ENCODE assay signal across 13 mouse cellular contexts in the genomic region with DNA sequence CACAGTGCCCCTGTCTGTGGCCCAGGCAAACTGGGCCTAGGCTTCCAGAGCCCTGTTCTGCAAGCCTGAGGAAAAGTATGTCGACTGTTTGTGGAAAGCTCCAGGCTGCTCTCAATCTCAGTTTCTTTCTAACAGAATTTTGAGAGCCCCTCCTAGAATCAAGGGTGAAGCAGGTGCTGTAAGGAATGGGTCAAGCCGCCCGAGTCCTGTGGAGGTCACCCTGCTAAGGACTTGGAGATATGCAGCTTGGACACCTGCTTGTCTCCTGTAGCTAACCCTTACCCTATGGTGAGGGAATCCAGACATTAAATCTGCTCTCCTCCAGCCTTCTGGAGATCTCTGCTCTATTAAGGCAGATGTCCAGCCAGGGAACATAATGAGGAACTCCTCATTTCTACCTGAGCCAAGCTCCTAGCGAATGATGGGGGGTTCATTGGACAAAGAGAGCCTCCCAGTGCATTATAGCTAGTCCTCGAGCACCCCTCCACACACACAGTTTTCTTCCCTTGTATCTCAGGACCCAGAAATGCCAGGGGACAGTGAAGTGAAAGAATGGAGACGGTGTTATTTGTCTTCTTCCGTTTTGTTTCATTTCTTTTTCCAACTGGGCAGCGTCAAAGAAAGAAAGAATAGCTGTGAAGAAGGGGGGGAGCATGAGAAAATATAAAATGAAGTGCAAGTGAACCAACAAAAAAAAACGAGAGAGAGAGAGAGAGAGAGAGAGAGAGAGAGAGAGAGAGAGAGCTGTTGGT. TPM values are rescaled to one million over a fixed set of nuclear protein-coding genes. Genes with fewer than 3 reads are reported as not detected.
DNase-seq lines count a peak whose midpoint lies in the region; ATAC-seq and TF ChIP-seq lines count a peak whose summit lies in the region.
"Had no signal": no experiment of that assay in that cellular context is flagged by ENCODE, and none has a peak within 500 bp of the region (broad histone marks: within the 10 kb centered on the region; RNA-seq: fewer than 3 reads in every experiment).

No protein-coding gene starts in this region.

- DNase-seq in kidney, adult 2 months = no peak
- no peak for DNase-seq in kidney, postnatal 36 days
- no peak for DNase-seq in embryonic facial prominence, embryonic 11.5 days (ENCODE audit: low spot score)
- no peak for DNase-seq in cerebellum, postnatal 4 days (ENCODE audit: low spot score in 2 of 2)
- no peak for DNase-seq in left cerebral cortex, postnatal 14 days (ENCODE audit: low spot score in 2 of 2)
- DNase-seq: adrenal gland, postnatal 25 days; thymus, adult 2 months had no signal

- no peaks in the 10 kb centered on the region for H3K9me3 ChIP-seq in embryonic facial prominence, embryonic 11.5 days (replicated peaks; ENCODE audit: control insufficient read depth, low read length)
- H3K9me3 ChIP-seq in heart, embryonic 15.5 days (replicated peaks) = no peaks in the 10 kb centered on the region
- no peaks in the 10 kb centered on the region for H3K9me3 ChIP-seq in liver, embryonic 12.5 days (replicated peaks)
- H3K9me3 ChIP-seq: hindbrain, embryonic 15.5 days had no signal

- peak overlapping the region; percentile 81 for H3K4me3 ChIP-seq in kidney, adult 2 months (ENCODE audit: insufficient read depth, low read depth, low read length)
- H3K4me3 ChIP-seq in embryonic facial prominence, embryonic 11.5 days (ENCODE audit: low read depth, low read length) = peak overlapping the region; percentile 79
- peak overlapping the region; percentile 63 for H3K4me3 ChIP-seq in heart, embryonic 15.5 days
- H3K4me3 ChIP-seq in liver, embryonic 12.5 days = 0 out of 2 replicates have a peak overlapping the region, but pooled peaks have one; percentile 7
- H3K4me3 ChIP-seq: erythroblast, embryonic 14.5 days; hindbrain, embryonic 15.5 days had no signal

- H3K4me1 ChIP-seq in kidney, adult 2 months (ENCODE audit: control insufficient read depth, insufficient read depth, low read length) = no peaks in the 10 kb centered on the region
- H3K4me1 ChIP-seq in embryonic facial prominence, embryonic 11.5 days (ENCODE audit: control insufficient read depth, insufficient read depth, low read length) = peaks cover 3% of the 10 kb centered on the region; the same call in 1 of the 2 replicates
- H3K4me1 ChIP-seq in heart, embryonic 15.5 days (replicated peaks) = peaks cover 50% of the 10 kb centered on the region
- peaks cover 37% of the 10 kb centered on the region for H3K4me1 ChIP-seq in liver, embryonic 12.5 days

- TF ChIP-seq POLR2A in kidney, adult 2 months (IDR thresholded peaks at IDR 0.05; ENCODE audit: low read depth, low read length) = no peak

- no peaks in the 10 kb centered on the region for H3K27me3 ChIP-seq in kidney, adult 2 months (replicated peaks; ENCODE audit: control insufficient read depth, insufficient read depth, low read length)
- H3K27me3 ChIP-seq in embryonic facial prominence, embryonic 11.5 days (ENCODE audit: control insufficient read depth, insufficient read depth, low read length) = peaks cover 30% of the 10 kb centered on the region
- peaks cover 95% of the 10 kb centered on the region for H3K27me3 ChIP-seq in heart, embryonic 15.5 days
- H3K27me3 ChIP-seq in liver, embryonic 12.5 days (replicated peaks) = peaks cover 100% of the 10 kb centered on the region

- 33% methylated on average over 9 of the region's 9 CpGs for WGBS in kidney, adult 2 months
- 2% methylated on average over 9 of the region's 9 CpGs for WGBS in embryonic facial prominence, embryonic 11.5 days
- 33% methylated on average over 9 of the region's 9 CpGs for WGBS in heart, embryonic 15.5 days
- 10% methylated on average over 9 of the region's 9 CpGs for WGBS in liver, embryonic 12.5 days (ENCODE audit: insufficient replicate concordance)

- TF ChIP-seq CTCF in kidney, adult 2 months (conservative IDR thresholded peaks at IDR 0.05; ENCODE audit: insufficient read depth, insufficient read length, low read depth, low read length) = no peak

- H3K9ac ChIP-seq in embryonic facial prominence, embryonic 11.5 days (replicated peaks; ENCODE audit: low read length) = peak overlapping the region; percentile 96
- peak overlapping the region; percentile 11; the same call in 1 of the 2 replicates for H3K9ac ChIP-seq in heart, embryonic 15.5 days
- H3K9ac ChIP-seq in liver, embryonic 12.5 days = no peak overlapping the region
- H3K9ac ChIP-seq: hindbrain, embryonic 15.5 days had no signal

- intact Hi-C loops in left cerebral cortex, postnatal 14 days (cut with DNase I) = no loop called here

- no peak for ATAC-seq in embryonic facial prominence, embryonic 11.5 days (replicated peaks; ENCODE audit: insufficient number of reproducible peaks, low FRiP score, low TSS enrichment, low read depth)
- no peak for ATAC-seq in heart, embryonic 15.5 days (replicated peaks; ENCODE audit: insufficient number of reproducible peaks, insufficient read depth, low FRiP score, low read depth)
- no peak for ATAC-seq in liver, embryonic 12.5 days

- H3K27ac ChIP-seq in kidney, adult 2 months (ENCODE audit: insufficient read depth, low read depth, low read length) = peak overlapping the region; percentile 22
- H3K27ac ChIP-seq in embryonic facial prominence, embryonic 11.5 days (replicated peaks; ENCODE audit: low read depth, low read length) = peak overlapping the region; percentile 96
- no peak overlapping the region for H3K27ac ChIP-seq in heart, embryonic 15.5 days
- H3K27ac ChIP-seq in liver, embryonic 12.5 days = no peak overlapping the region
- H3K27ac ChIP-seq: hindbrain, embryonic 15.5 days had no signal

- H3K4me2 ChIP-seq in embryonic facial prominence, embryonic 11.5 days (ENCODE audit: low read depth, low read length) = peak overlapping the region; percentile 90
- H3K4me2 ChIP-seq in heart, embryonic 15.5 days = peak overlapping the region; percentile 96
- H3K4me2 ChIP-seq in liver, embryonic 12.5 days = peak overlapping the region; percentile 12; the same call in 1 of the 2 replicates

- H3K36me3 ChIP-seq in kidney, adult 2 months (ENCODE audit: control insufficient read depth, insufficient read depth, low read length) = peaks cover 2% of the 10 kb centered on the region; the same call in 1 of the 2 replicates
- no peaks in the 10 kb centered on the region; the same call in 1 of the 2 replicates for H3K36me3 ChIP-seq in embryonic facial prominence, embryonic 11.5 days (replicated peaks; ENCODE audit: control insufficient read depth, insufficient read depth, low read depth, low read length)
- no peaks in the 10 kb centered on the region for H3K36me3 ChIP-seq in heart, embryonic 15.5 days
- no peaks in the 10 kb centered on the region for H3K36me3 ChIP-seq in liver, embryonic 12.5 days
- H3K36me3 ChIP-seq: G1E; hindbrain, embryonic 15.5 days had no signal

RNA-seq across cellular contexts. Expression of a gene that starts 2.8 kb away (rescaled TPM):
- 58.5 and 66.9 TPM in 2 replicates for polyA plus RNA-seq in kidney, adult 2 months (2012; rRNA removed)
- 22.3 and 25.9 TPM in 2 replicates for polyA plus RNA-seq in embryonic facial prominence, embryonic 11.5 days (2014; fragmentation: Nextera tagmentation; extraction: Ambion mirVana)
- polyA plus RNA-seq in heart, embryonic 15.5 days (2015; fragmentation: Nextera tagmentation; extraction: Ambion mirVana) = 2.6 and 5.3 TPM in 2 replicates
- 1.1 and 1.4 TPM in 2 replicates for polyA plus RNA-seq in liver, embryonic 12.5 days (2016; fragmentation: Nextera tagmentation; extraction: Ambion mirVana)
- 1 to 10 TPM; 2.9 to 3.6 TPM for total RNA-seq in left cerebral cortex, postnatal 14 days (2021)
- total RNA-seq: megakaryocyte progenitor cell, adult 5-6 weeks had no signal

RNA-seq across cellular contexts. Expression of a gene that starts 15.0 kb away (rescaled TPM):
- not detected in 2 replicates for polyA plus RNA-seq in kidney, adult 2 months (2012; rRNA removed)
- not detected in 2 replicates for polyA plus RNA-seq in embryonic facial prominence, embryonic 11.5 days (2014; fragmentation: Nextera tagmentation; extraction: Ambion mirVana)
- polyA plus RNA-seq in heart, embryonic 15.5 days (2015; fragmentation: Nextera tagmentation; extraction: Ambion mirVana) = not detected in 2 replicates
- polyA plus RNA-seq in liver, embryonic 12.5 days (2016; fragmentation: Nextera tagmentation; extraction: Ambion mirVana) = not detected in 2 replicates
- not detected for total RNA-seq in left cerebral cortex, postnatal 14 days (2021)
- total RNA-seq: adrenal gland, postnatal 25 days; G1E; megakaryocyte progenitor cell, adult 5-6 weeks had no signal
- polyA plus RNA-seq: erythroblast, embryonic 14.5 days; G1E; hindbrain, embryonic 15.5 days; thymus, adult 2 months had no signal

RNA-seq across cellular contexts. Expression of a gene that starts 51.0 kb away (rescaled TPM):
- polyA plus RNA-seq in kidney, adult 2 months (2012; rRNA removed) = 0.08 TPM in 2 replicates
- 0.65 and 1.5 TPM in 2 replicates for polyA plus RNA-seq in embryonic facial prominence, embryonic 11.5 days (2014; fragmentation: Nextera tagmentation; extraction: Ambion mirVana)
- polyA plus RNA-seq in heart, embryonic 15.5 days (2015; fragmentation: Nextera tagmentation; extraction: Ambion mirVana) = 1.6 and 4.4 TPM in 2 replicates
- 0.12 and 0.35 TPM in 2 replicates for polyA plus RNA-seq in liver, embryonic 12.5 days (2016; fragmentation: Nextera tagmentation; extraction: Ambion mirVana)
- total RNA-seq in left cerebral cortex, postnatal 14 days (2021) = under 1 TPM; 0.59 to 0.61 TPM
- total RNA-seq: adrenal gland, postnatal 25 days; G1E; megakaryocyte progenitor cell, adult 5-6 weeks had no signal
- polyA plus RNA-seq: erythroblast, embryonic 14.5 days; G1E had no signal

Comparison
In these comparisons a context has a peak if more than half of its experiments do, and no peak if none do; other contexts are left out.
1. H3K27ac ChIP-seq: peak in kidney, adult 2 months (single experiment) and embryonic facial prominence, embryonic 11.5 days (single experiment); none in heart, embryonic 15.5 days (single experiment) and liver, embryonic 12.5 days (single experiment).
2. H3K4me3 ChIP-seq: peak in every context shown above with its lines; median percentile 81 in kidney, adult 2 months; 79 in embryonic facial prominence, embryonic 11.5 days; 63 in heart, embryonic 15.5 days; 7 in liver, embryonic 12.5 days.
3. H3K4me2 ChIP-seq: peak in every context shown above with its lines; median percentile 96 in heart, embryonic 15.5 days; 90 in embryonic facial prominence, embryonic 11.5 days; 12 in liver, embryonic 12.5 days.